Comparison of ENCODE assay signal across 8 mouse cellular contexts in genomic region chr16:18066060-18067009, GRCm38 (mm10). TPM values are rescaled to one million over a fixed set of nuclear protein-coding genes. Genes with fewer than 3 reads are reported as not detected.
A peak's percentile ranks its signal among the peaks of the same experiment; 100 is the strongest.
DNase-seq lines count a peak whose midpoint lies in the region; ATAC-seq and TF ChIP-seq lines count a peak whose summit lies in the region.

No protein-coding gene starts in this region.

- H3K4me1 ChIP-seq in embryonic facial prominence, embryonic 12.5 days, result peaks cover 10% of the 10 kb centered on the region
- no peaks in the 10 kb centered on the region; the same call in 1 of the 2 replicates for H3K4me1 ChIP-seq in kidney, adult 2 months (ENCODE audit: control insufficient read depth, insufficient read depth, low read length)
- no peaks in the 10 kb centered on the region for H3K4me1 ChIP-seq in limb, embryonic 11.5 days (ENCODE audit: control insufficient read depth, insufficient read depth, low read length)
- H3K4me1 ChIP-seq in midbrain, embryonic 13.5 days (replicated peaks), result peaks cover 30% of the 10 kb centered on the region
- H3K4me1 ChIP-seq in small intestine, adult 2 months (ENCODE audit: control insufficient read depth, insufficient read depth, insufficient read length, low read length), result peaks cover 21% of the 10 kb centered on the region

- peak overlapping the region; percentile 78 for H3K4me2 ChIP-seq in embryonic facial prominence, embryonic 12.5 days (replicated peaks)
- H3K4me2 ChIP-seq in limb, embryonic 11.5 days (ENCODE audit: low read depth, severe bottlenecking), result peak overlapping the region; percentile 75
- H3K4me2 ChIP-seq in midbrain, embryonic 13.5 days (replicated peaks), result peak overlapping the region; percentile 74

- H3K4me3 ChIP-seq in embryonic facial prominence, embryonic 12.5 days, result peak overlapping the region; percentile 89
- peak overlapping the region; percentile 75 for H3K4me3 ChIP-seq in kidney, adult 2 months (ENCODE audit: insufficient read depth, low read depth, low read length)
- H3K4me3 ChIP-seq in limb, embryonic 11.5 days (ENCODE audit: low read depth, low read length), result peak overlapping the region; percentile 71
- H3K4me3 ChIP-seq in midbrain, embryonic 13.5 days (replicated peaks), result peak overlapping the region; percentile 92
- peak overlapping the region; percentile 90 for H3K4me3 ChIP-seq in small intestine, adult 2 months (ENCODE audit: low read depth, low read length)

- TF ChIP-seq CTCF in kidney, adult 2 months (conservative IDR thresholded peaks at IDR 0.05; ENCODE audit: insufficient read depth, insufficient read length, low read depth, low read length), result no peak
- TF ChIP-seq CTCF in small intestine, adult 2 months (IDR thresholded peaks at IDR 0.05; ENCODE audit: extremely low read depth, insufficient read length, insufficient replicate concordance, low read depth, low read length), result no peak

- peaks cover 24% of the 10 kb centered on the region for H3K36me3 ChIP-seq in embryonic facial prominence, embryonic 12.5 days
- no peaks in the 10 kb centered on the region for H3K36me3 ChIP-seq in kidney, adult 2 months (ENCODE audit: control insufficient read depth, insufficient read depth, low read length)
- H3K36me3 ChIP-seq in limb, embryonic 11.5 days (ENCODE audit: control insufficient read depth, insufficient read depth, low read length), result no peaks in the 10 kb centered on the region
- peaks cover 34% of the 10 kb centered on the region for H3K36me3 ChIP-seq in midbrain, embryonic 13.5 days
- H3K36me3 ChIP-seq in small intestine, adult 2 months (ENCODE audit: control insufficient read depth, insufficient read depth, low read length), result peaks cover 9% of the 10 kb centered on the region

- peak; percentile 63 for TF ChIP-seq POLR2A in kidney, adult 2 months (IDR thresholded peaks at IDR 0.05; ENCODE audit: low read depth, low read length)
- peak; percentile 90 for TF ChIP-seq POLR2A in small intestine, adult 2 months (IDR thresholded peaks at IDR 0.05; ENCODE audit: low read depth, low read length)

- peak overlapping the region; percentile 90 for H3K9ac ChIP-seq in embryonic facial prominence, embryonic 12.5 days
- peak overlapping the region; percentile 87 for H3K9ac ChIP-seq in limb, embryonic 11.5 days (ENCODE audit: low read length)
- peak overlapping the region; percentile 96 for H3K9ac ChIP-seq in midbrain, embryonic 13.5 days (replicated peaks)

- under 1% methylated on average over 70 of the region's 81 CpGs for WGBS in embryonic facial prominence, embryonic 12.5 days
- WGBS in kidney, adult 2 months, result under 1% methylated on average over 81 of the region's 81 CpGs
- WGBS in limb, embryonic 11.5 days, result under 1% methylated on average over 81 of the region's 81 CpGs
- WGBS in midbrain, embryonic 13.5 days, result under 1% methylated on average over 78 of the region's 81 CpGs
- under 1% methylated on average over 81 of the region's 81 CpGs for WGBS in small intestine, adult 2 months

- H3K27me3 ChIP-seq in embryonic facial prominence, embryonic 12.5 days, result no peaks in the 10 kb centered on the region
- no peaks in the 10 kb centered on the region for H3K27me3 ChIP-seq in kidney, adult 2 months (replicated peaks; ENCODE audit: control insufficient read depth, insufficient read depth, low read length)
- no peaks in the 10 kb centered on the region for H3K27me3 ChIP-seq in limb, embryonic 11.5 days (ENCODE audit: control insufficient read depth, insufficient read depth, low read length)
- no peaks in the 10 kb centered on the region for H3K27me3 ChIP-seq in midbrain, embryonic 13.5 days
- no peaks in the 10 kb centered on the region for H3K27me3 ChIP-seq in small intestine, adult 2 months (ENCODE audit: control insufficient read depth, insufficient read depth, low read length)

- ATAC-seq in embryonic facial prominence, embryonic 12.5 days (ENCODE audit: insufficient number of reproducible peaks, insufficient read depth, low FRiP score, low TSS enrichment), result peak; percentile 97
- ATAC-seq in limb, embryonic 11.5 days (ENCODE audit: insufficient number of reproducible peaks, low FRiP score, low TSS enrichment, low read depth), result peak; percentile 94
- peak; percentile 97 for ATAC-seq in midbrain, embryonic 13.5 days

- no peaks in the 10 kb centered on the region for H3K9me3 ChIP-seq in embryonic facial prominence, embryonic 12.5 days
- no peaks in the 10 kb centered on the region for H3K9me3 ChIP-seq in limb, embryonic 11.5 days (ENCODE audit: control insufficient read depth, low read length)
- H3K9me3 ChIP-seq in midbrain, embryonic 13.5 days, result no peaks in the 10 kb centered on the region

- DNase-seq in 3T3-L1 (ENCODE audit: low read depth, low spot score), result peak; percentile 93
- DNase-seq in adrenal gland, postnatal 36 days, result peak; percentile 96 to 98
- DNase-seq in heart, adult 18-20 months, result peak; percentile 95
- DNase-seq in kidney, adult 2 months, result peak; percentile 96
- peak; percentile 97 for DNase-seq in limb, embryonic 11.5 days (ENCODE audit: low spot score)

- peak overlapping the region; percentile 91 for H3K27ac ChIP-seq in embryonic facial prominence, embryonic 12.5 days
- peak overlapping the region; percentile 45 for H3K27ac ChIP-seq in kidney, adult 2 months (ENCODE audit: insufficient read depth, low read depth, low read length)
- peak overlapping the region; percentile 63 for H3K27ac ChIP-seq in limb, embryonic 11.5 days (replicated peaks; ENCODE audit: low read depth, low read length)
- peak overlapping the region; percentile 98 for H3K27ac ChIP-seq in midbrain, embryonic 13.5 days
- H3K27ac ChIP-seq in small intestine, adult 2 months (ENCODE audit: insufficient read depth, low read depth, low read length), result peak overlapping the region; percentile 64

RNA-seq across cellular contexts. Expression of gene Dgcr6, which starts 13.7 kb away (rescaled TPM):
- total RNA-seq in adrenal gland, postnatal 36 days (2021), result 10 to 100 TPM; 55.4 to 85.3 TPM
- 121 and 129 TPM in 2 replicates for polyA plus RNA-seq in embryonic facial prominence, embryonic 12.5 days (2016; fragmentation: Nextera tagmentation; extraction: Ambion mirVana)
- total RNA-seq in heart, adult 18-20 months (2021), result 10 to 100 TPM; 41.8 to 42.0 TPM
- 135 and 142 TPM in 2 replicates for polyA plus RNA-seq in kidney, adult 2 months (2012; rRNA removed)
- 130 and 135 TPM in 2 replicates for polyA plus RNA-seq in limb, embryonic 11.5 days (2014; fragmentation: Nextera tagmentation; extraction: Ambion mirVana)
- 173 and 179 TPM in 2 replicates for polyA plus RNA-seq in midbrain, embryonic 13.5 days (2015; fragmentation: Nextera tagmentation; extraction: Ambion mirVana)
- 50.0 and 147 TPM in 2 replicates for polyA plus RNA-seq in small intestine, adult 2 months (2012; rRNA removed)

RNA-seq across cellular contexts. Expression of gene Prodh, which starts 23.7 kb away (rescaled TPM):
- 10 to 100 TPM; 13.1 to 47.7 TPM for total RNA-seq in adrenal gland, postnatal 36 days (2021)
- polyA plus RNA-seq in embryonic facial prominence, embryonic 12.5 days (2016; fragmentation: Nextera tagmentation; extraction: Ambion mirVana), result 11.1 and 11.3 TPM in 2 replicates
- total RNA-seq in heart, adult 18-20 months (2021), result 10 to 100 TPM; 12.3 to 17.9 TPM
- polyA plus RNA-seq in kidney, adult 2 months (2012; rRNA removed), result 397 and 415 TPM in 2 replicates
- polyA plus RNA-seq in limb, embryonic 11.5 days (2014; fragmentation: Nextera tagmentation; extraction: Ambion mirVana), result 15.0 and 15.9 TPM in 2 replicates
- 4.9 and 5.2 TPM in 2 replicates for polyA plus RNA-seq in midbrain, embryonic 13.5 days (2015; fragmentation: Nextera tagmentation; extraction: Ambion mirVana)
- 26.1 and 89.7 TPM in 2 replicates for polyA plus RNA-seq in small intestine, adult 2 months (2012; rRNA removed)

Comparison
In these comparisons a context has a peak if more than half of its experiments do, and no peak if none do; other contexts are left out.
1. Peak in every context shown above with its lines: DNase-seq, ATAC-seq, H3K4me3 ChIP-seq and H3K27ac ChIP-seq.
2. H3K27ac ChIP-seq: peak in every context shown above with its lines; median percentile 98 in midbrain, embryonic 13.5 days; 91 in embryonic facial prominence, embryonic 12.5 days; 64 in small intestine, adult 2 months; 63 in limb, embryonic 11.5 days; 45 in kidney, adult 2 months.